Mouse (Mus musculus): ENCODE data around the gene 4931406P16Rik. TPM values are rescaled to one million over a fixed set of nuclear protein-coding genes. Genes with fewer than 3 reads are reported as not detected.
"Not testable (repeated sequence)": the region's sequence is repeated elsewhere in the genome, so short reads cannot be mapped to it uniquely, and the experiment has no call there.

The 4931406P16Rik gene
- polyA plus RNA-seq, 1 experiment: 31.9 TPM

DNA sequence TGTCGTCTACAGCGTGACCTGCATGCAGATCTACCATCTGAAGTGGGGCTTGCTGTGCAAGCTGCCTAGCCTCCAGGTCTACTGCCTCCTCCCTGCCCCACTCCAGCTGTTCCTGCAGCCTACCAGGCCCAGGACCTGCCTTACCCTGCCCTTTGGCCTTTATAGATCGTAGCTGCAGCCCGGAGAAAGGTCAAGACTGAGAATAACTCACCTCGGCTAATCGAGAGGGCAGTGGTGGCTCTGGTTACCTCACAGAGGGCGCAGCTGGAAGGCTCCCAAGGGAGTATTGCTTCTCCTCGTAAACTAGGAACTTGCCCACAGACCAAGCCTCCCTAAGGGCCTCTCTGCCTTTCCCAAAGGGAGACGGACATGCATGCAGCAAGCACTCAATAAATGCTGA lies 97.9 kb downstream of the 4931406P16Rik start:
- Histone ChIP-seq H3K4me1 (replicated peaks; ENCODE audit: control insufficient read depth, insufficient read depth, low read length) (peaks cover 13% of the 10 kb centered on the region; the same call in 1 of the 2 replicates), H3K27me3 (ENCODE audit: control insufficient read depth, insufficient read depth, low read length) (no peaks in the 10 kb centered on the region), H3K36me3 (ENCODE audit: control insufficient read depth, insufficient read depth, low read length) (peaks cover 55% of the 10 kb centered on the region), H3K27ac (ENCODE audit: control insufficient read depth, insufficient read depth, low read length) (no peak overlapping the region), H3K4me3 (ENCODE audit: control insufficient read depth, insufficient read depth, low read length) (no peak overlapping the region)
- no peak for TF ChIP-seq CTCF (IDR thresholded peaks at IDR 0.05; ENCODE audit: borderline replicate concordance, control insufficient read depth, extremely low read depth, insufficient read depth, low read length, poor library complexity)
- no peak for TF ChIP-seq POLR2A (IDR thresholded peaks at IDR 0.05; ENCODE audit: control insufficient read depth, extremely low read depth, insufficient read depth, low read length, poor library complexity)
- WGBS: 94% methylated on average over 9 of the region's 9 CpGs
- no peak for DNase-seq

DNA sequence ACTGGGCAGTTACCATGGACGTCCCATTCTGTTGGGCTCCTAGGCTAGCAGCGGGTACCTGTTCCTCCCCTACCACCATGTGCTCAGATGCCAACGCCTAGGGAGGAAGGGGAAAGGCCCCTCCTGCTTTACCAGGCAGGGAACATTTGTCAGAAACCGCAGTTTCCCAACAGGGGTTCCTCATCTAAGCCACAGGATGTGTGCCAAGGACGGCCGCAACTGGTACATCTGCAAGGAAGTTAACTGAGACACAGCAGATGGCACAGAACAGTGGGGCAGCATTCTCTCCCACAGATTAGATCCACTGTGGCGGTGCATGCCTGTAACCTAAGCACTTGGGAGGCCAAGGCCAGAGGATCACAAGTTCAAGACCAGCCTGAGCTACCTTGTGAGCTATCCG lies 98.7 kb downstream of the 4931406P16Rik start:
- no peak for TF ChIP-seq CTCF (IDR thresholded peaks at IDR 0.05; ENCODE audit: borderline replicate concordance, control insufficient read depth, extremely low read depth, insufficient read depth, low read length, poor library complexity)
- Histone ChIP-seq H3K27me3 (ENCODE audit: control insufficient read depth, insufficient read depth, low read length) (no peaks in the 10 kb centered on the region), H3K4me1 (replicated peaks; ENCODE audit: control insufficient read depth, insufficient read depth, low read length) (peaks cover 13% of the 10 kb centered on the region; the same call in 1 of the 2 replicates), H3K4me3 (ENCODE audit: control insufficient read depth, insufficient read depth, low read length) (no peak overlapping the region), H3K27ac (ENCODE audit: control insufficient read depth, insufficient read depth, low read length) (no peak overlapping the region), H3K36me3 (ENCODE audit: control insufficient read depth, insufficient read depth, low read length) (peaks cover 59% of the 10 kb centered on the region)
- DNase-seq: no peak
- WGBS: 36% methylated on average over 8 of the region's 8 CpGs

DNA sequence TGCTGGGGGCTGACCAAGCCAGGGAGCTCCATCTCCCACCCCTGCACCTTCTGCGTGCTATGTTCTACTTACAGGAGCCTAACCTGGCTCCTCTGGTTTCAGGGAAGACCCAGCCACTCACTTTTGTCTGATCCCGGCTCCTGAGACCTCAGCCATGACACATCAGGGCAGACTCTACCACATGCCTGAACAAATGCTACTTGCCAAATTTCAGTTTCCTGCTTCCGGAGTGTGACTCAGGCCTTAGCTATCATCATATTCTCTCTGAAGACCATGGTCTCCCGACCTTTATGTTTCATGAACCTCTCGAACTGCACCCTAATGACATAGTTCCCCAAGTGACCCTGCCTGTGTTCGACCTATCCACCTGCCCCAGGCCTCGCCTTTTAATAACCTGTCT lies 100.1 kb downstream of the 4931406P16Rik start:
- TF ChIP-seq POLR2A (IDR thresholded peaks at IDR 0.05; ENCODE audit: control insufficient read depth, extremely low read depth, insufficient read depth, low read length, poor library complexity) (no peak), CTCF (IDR thresholded peaks at IDR 0.05; ENCODE audit: borderline replicate concordance, control insufficient read depth, extremely low read depth, insufficient read depth, low read length, poor library complexity) (no peak)
- Histone ChIP-seq H3K27ac (ENCODE audit: control insufficient read depth, insufficient read depth, low read length) (no peak overlapping the region), H3K36me3 (ENCODE audit: control insufficient read depth, insufficient read depth, low read length) (peaks cover 63% of the 10 kb centered on the region), H3K27me3 (ENCODE audit: control insufficient read depth, insufficient read depth, low read length) (no peaks in the 10 kb centered on the region), H3K4me3 (ENCODE audit: control insufficient read depth, insufficient read depth, low read length) (no peak overlapping the region), H3K4me1 (replicated peaks; ENCODE audit: control insufficient read depth, insufficient read depth, low read length) (peaks cover 13% of the 10 kb centered on the region; the same call in 1 of the 2 replicates)
- no peak for DNase-seq
- 96% methylated on average over 7 of the region's 7 CpGs for WGBS

- peaks cover 85% of the 10 kb centered on the region for H3K36me3 ChIP-seq (ENCODE audit: control insufficient read depth, insufficient read depth, low read length)
- no peak overlapping the region for H3K27ac ChIP-seq (ENCODE audit: control insufficient read depth, insufficient read depth, low read length)
- no peak for DNase-seq
- WGBS: 93% methylated on average over 9 of the region's 9 CpGs
- no peaks in the 10 kb centered on the region for H3K27me3 ChIP-seq (ENCODE audit: control insufficient read depth, insufficient read depth, low read length)
- no peaks in the 10 kb centered on the region for H3K4me1 ChIP-seq (replicated peaks; ENCODE audit: control insufficient read depth, insufficient read depth, low read length)
- H3K4me3 ChIP-seq (ENCODE audit: control insufficient read depth, insufficient read depth, low read length): no peak overlapping the region
- no peak for TF ChIP-seq CTCF (IDR thresholded peaks at IDR 0.05; ENCODE audit: borderline replicate concordance, control insufficient read depth, extremely low read depth, insufficient read depth, low read length, poor library complexity)
- no peak for TF ChIP-seq POLR2A (IDR thresholded peaks at IDR 0.05; ENCODE audit: control insufficient read depth, extremely low read depth, insufficient read depth, low read length, poor library complexity)
These were observed 105.2 kb downstream of the 4931406P16Rik start for GRCm38 (mm10) chr7:34208027-34208745.

- Histone ChIP-seq H3K27ac (ENCODE audit: control insufficient read depth, insufficient read depth, low read length) (no peak overlapping the region), H3K27me3 (ENCODE audit: control insufficient read depth, insufficient read depth, low read length) (no peaks in the 10 kb centered on the region), H3K4me1 (replicated peaks; ENCODE audit: control insufficient read depth, insufficient read depth, low read length) (no peaks in the 10 kb centered on the region), H3K4me3 (ENCODE audit: control insufficient read depth, insufficient read depth, low read length) (no peak overlapping the region), H3K36me3 (ENCODE audit: control insufficient read depth, insufficient read depth, low read length) (peaks cover 85% of the 10 kb centered on the region)
- WGBS: 95% methylated on average over 6 of the region's 6 CpGs
- TF ChIP-seq CTCF (IDR thresholded peaks at IDR 0.05; ENCODE audit: borderline replicate concordance, control insufficient read depth, extremely low read depth, insufficient read depth, low read length, poor library complexity): no peak
- no peak for TF ChIP-seq POLR2A (IDR thresholded peaks at IDR 0.05; ENCODE audit: control insufficient read depth, extremely low read depth, insufficient read depth, low read length, poor library complexity)
- DNase-seq: no peak
These were observed 107.0 kb downstream of the 4931406P16Rik start for GRCm38 (mm10) chr7:34206331-34206730.

GRCm38 (mm10) chr7:34202147-34202546 lies 111.2 kb downstream of the 4931406P16Rik start:
- DNase-seq; H3K4me1 ChIP-seq (replicated peaks; ENCODE audit: control insufficient read depth, insufficient read depth, low read length); H3K27ac ChIP-seq (ENCODE audit: control insufficient read depth, insufficient read depth, low read length); H3K27me3 ChIP-seq (ENCODE audit: control insufficient read depth, insufficient read depth, low read length); H3K4me3 ChIP-seq (ENCODE audit: control insufficient read depth, insufficient read depth, low read length): not testable (repeated sequence)
- 97% methylated on average over 10 of the region's 10 CpGs for WGBS
- H3K36me3 ChIP-seq (ENCODE audit: control insufficient read depth, insufficient read depth, low read length): peaks cover 60% of the 10 kb centered on the region

DNA sequence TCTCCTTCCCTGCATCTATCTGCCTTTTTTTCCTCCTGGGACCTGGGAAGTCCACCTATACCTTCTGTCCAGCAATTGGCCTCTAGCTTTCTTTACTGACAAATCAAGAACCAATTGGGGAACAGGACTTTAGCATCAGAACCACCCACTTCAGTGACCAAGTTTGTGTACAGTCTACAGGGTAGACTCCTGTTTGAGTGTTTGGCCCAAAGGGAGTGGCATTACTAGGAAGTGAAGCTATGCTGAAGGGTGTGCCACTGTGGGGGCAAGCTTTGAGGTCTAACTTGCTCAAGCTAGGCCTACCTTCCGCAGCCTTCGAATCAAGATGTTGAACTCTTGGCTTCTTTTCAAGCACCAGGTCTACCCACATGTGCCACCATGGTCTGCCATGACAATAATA lies 112.5 kb downstream of the 4931406P16Rik start:
- Histone ChIP-seq H3K27ac (ENCODE audit: control insufficient read depth, insufficient read depth, low read length) (no peak overlapping the region), H3K36me3 (ENCODE audit: control insufficient read depth, insufficient read depth, low read length) (peaks cover 47% of the 10 kb centered on the region)
- WGBS: 100% methylated on average over 2 of the region's 2 CpGs

More for the DNA sequence above, 112.5 kb downstream of the 4931406P16Rik start:
- no peak for DNase-seq
- H3K4me3 ChIP-seq (ENCODE audit: control insufficient read depth, insufficient read depth, low read length): no peak overlapping the region
- no peaks in the 10 kb centered on the region for H3K27me3 ChIP-seq (ENCODE audit: control insufficient read depth, insufficient read depth, low read length)
- TF ChIP-seq POLR2A (IDR thresholded peaks at IDR 0.05; ENCODE audit: control insufficient read depth, extremely low read depth, insufficient read depth, low read length, poor library complexity) (no peak), CTCF (IDR thresholded peaks at IDR 0.05; ENCODE audit: borderline replicate concordance, control insufficient read depth, extremely low read depth, insufficient read depth, low read length, poor library complexity) (no peak)
- H3K4me1 ChIP-seq (replicated peaks; ENCODE audit: control insufficient read depth, insufficient read depth, low read length): no peaks in the 10 kb centered on the region

Data from thymus, adult 2 months (tissue).